Mouse (Mus musculus): ENCODE data around the gene Tal1.

Tal1 gene

GRCm38 (mm10) chr4:115071668-115072067 lies 15.4 kb downstream of the Tal1 start:
- DNase-seq (ENCODE audit: low spot score in 2 of 2) = no peak

GRCm38 (mm10) chr4:115074789-115075188 lies 18.6 kb downstream of the Tal1 start:
- DNase-seq (ENCODE audit: low spot score in 2 of 2) = no peak

- no peak for DNase-seq (ENCODE audit: low spot score in 2 of 2)
Measured at GRCm38 (mm10) chr4:115075204-115075915, 19.1 kb downstream of the Tal1 start.

- no peak for DNase-seq (ENCODE audit: low spot score in 2 of 2)
Measured at GRCm38 (mm10) chr4:115078892-115079820, 22.9 kb downstream of the Tal1 start.

- no peak for DNase-seq (ENCODE audit: low spot score in 2 of 2)
Measured at GRCm38 (mm10) chr4:115079821-115080349, 23.7 kb downstream of the Tal1 start.

GRCm38 (mm10) chr4:115083031-115083430 lies 26.8 kb downstream of the Tal1 start:
- DNase-seq (ENCODE audit: low spot score in 2 of 2) = no peak

- peak; percentile 76 to 83 for DNase-seq (ENCODE audit: low spot score in 2 of 2)
Measured at GRCm38 (mm10) chr4:115085522-115086095, 29.4 kb downstream of the Tal1 start.

- DNase-seq (ENCODE audit: low spot score in 2 of 2) = no peak
Measured at GRCm38 (mm10) chr4:115086257-115086656, 30.0 kb downstream of the Tal1 start.

- peak in 1 of 2 experiments; percentile 4 for DNase-seq (ENCODE audit: low spot score in 2 of 2)
Measured at GRCm38 (mm10) chr4:115086763-115087415, 30.7 kb downstream of the Tal1 start.

GRCm38 (mm10) chr4:115088611-115089338 lies 32.5 kb downstream of the Tal1 start, which contains the start of gene Pdzk1ip1:
Pdzk1ip1 (plus strand) TSS chr4:115088708.
- peak; percentile 61 to 67 for DNase-seq (ENCODE audit: low spot score in 2 of 2)

GRCm38 (mm10) chr4:115090592-115090991 lies 34.4 kb downstream of the Tal1 start:
- peak in 1 of 2 experiments; percentile 50 for DNase-seq (ENCODE audit: low spot score in 2 of 2)

- DNase-seq (ENCODE audit: low spot score in 2 of 2) = peak in 1 of 2 experiments; percentile 29
Measured at GRCm38 (mm10) chr4:115091806-115092205, 35.6 kb downstream of the Tal1 start.

GRCm38 (mm10) chr4:115093331-115093864 lies 37.2 kb downstream of the Tal1 start:
- peak in 1 of 2 experiments; percentile 29 for DNase-seq (ENCODE audit: low spot score in 2 of 2)

GRCm38 (mm10) chr4:115094056-115094455 lies 37.8 kb downstream of the Tal1 start:
- no peak for DNase-seq (ENCODE audit: low spot score in 2 of 2)

- peak; percentile 85 to 86 for DNase-seq (ENCODE audit: low spot score in 2 of 2)
Measured at GRCm38 (mm10) chr4:115095671-115096434, 39.6 kb downstream of the Tal1 start.

- peak; percentile 46 to 53 for DNase-seq (ENCODE audit: low spot score in 2 of 2)
Measured at GRCm38 (mm10) chr4:115096435-115097145, 40.4 kb downstream of the Tal1 start.

GRCm38 (mm10) chr4:115097146-115097496 lies 40.9 kb downstream of the Tal1 start:
- peak in 1 of 2 experiments; percentile 68 for DNase-seq (ENCODE audit: low spot score in 2 of 2)

- DNase-seq (ENCODE audit: low spot score in 2 of 2) = peak in 1 of 2 experiments; percentile 72
Measured at GRCm38 (mm10) chr4:115101682-115102081, 45.5 kb downstream of the Tal1 start.

GRCm38 (mm10) chr4:115103510-115103909 lies 47.3 kb downstream of the Tal1 start:
- no peak for DNase-seq (ENCODE audit: low spot score in 2 of 2)
